Mouse (Mus musculus) liver, adult 2 months (tissue): ENCODE data around the gene Cdkl4.

ENCODE experiments used
- CTCF ChIP-seq: fragments of 200-500 bp; IDR thresholded peaks from 2 replicates; pipeline ENCODE4 v1.5.1; 2011; ENCODE audit warnings: low read depth, low read length, control low read depth
- POLR2A ChIP-seq: fragments of 200-500 bp; IDR thresholded peaks from 2 replicates; pipeline ENCODE4 v1.6.1; 2011; ENCODE audit warnings: low read length, control low read depth; ENCODE audit not compliant: insufficient read depth; ENCODE audit errors: extremely low read depth

GRCm38 (mm10) chr17:80559745-80560144 is 17.9 kb downstream of the Cdkl4 start:
- TF ChIP-seq POLR2A (no peak), CTCF (peak; percentile 50)
